Mouse (Mus musculus) embryo, embryonic 10.5 days (tissue): ENCODE results near the gene Gm960.
"Not testable (repeated sequence)": the region's sequence is repeated elsewhere in the genome, so short reads cannot be mapped to it uniquely, and the experiment has no call there.

Experiments
- DNase-seq: peaks from one replicate; pipeline ENCODE4 v3.0.0-alpha.2; 2015; ENCODE audit warnings: low spot score

Gm960 gene

GRCm38 (mm10) chr19:4589081-4589480 lies 109.4 kb downstream of the Gm960 start:
- no peak for DNase-seq

GRCm38 (mm10) chr19:4588430-4588829 lies 110.0 kb downstream of the Gm960 start:
- no peak for DNase-seq

- no peak for DNase-seq
Observed at GRCm38 (mm10) chr19:4587426-4587825, 111.0 kb downstream of the Gm960 start.

- not testable (repeated sequence) for DNase-seq
Observed at GRCm38 (mm10) chr19:4586783-4587182, 111.7 kb downstream of the Gm960 start.

GRCm38 (mm10) chr19:4583856-4584255 lies 114.6 kb downstream of the Gm960 start:
- no peak for DNase-seq

- DNase-seq: no peak
Observed at GRCm38 (mm10) chr19:4579296-4579695, 119.2 kb downstream of the Gm960 start.

- no peak for DNase-seq
Observed at GRCm38 (mm10) chr19:4578799-4579198, 119.7 kb downstream of the Gm960 start.
